Mouse (Mus musculus) heart, postnatal 0 days (tissue): ENCODE data around the gene D230025D16Rik. TPM values are rescaled to one million over a fixed set of nuclear protein-coding genes. Genes with fewer than 3 reads are reported as not detected.

Source experiments
- ATAC-seq: fragments of 200-750 bp; cut with Nextera tagmentation; 2 replicates; pipeline ENCODE4 v1.8.0; 2017; ENCODE audit warnings: low read depth, moderate number of reproducible peaks, moderate library complexity; ENCODE audit not compliant: insufficient read depth
- DNase-seq: peaks from one replicate; pipeline ENCODE4 v3.0.0-alpha.2; 2016; ENCODE audit warnings: low spot score
- H3K27ac ChIP-seq: fragments of 300-500 bp; sonication (generic); 2 replicates; pipeline ENCODE4 v1.5.1; 2014; ENCODE audit warnings: low read depth, mild to moderate bottlenecking
- H3K27me3 ChIP-seq: fragments of 300-500 bp; sonication (generic); 2 replicates; pipeline ENCODE4 v1.6.1; 2014; ENCODE audit warnings: low read length, mixed read lengths; ENCODE audit not compliant: control insufficient read depth, insufficient read depth
- H3K36me3 ChIP-seq: fragments of 300-500 bp; sonication (generic); replicated peaks from 2 replicates; pipeline ENCODE4 v1.6.1; 2014; ENCODE audit warnings: low read length, mixed read lengths; ENCODE audit not compliant: control insufficient read depth, insufficient read depth
- H3K4me1 ChIP-seq: fragments of 300-500 bp; sonication (generic); 2 replicates; pipeline ENCODE4 v1.6.1; 2014; ENCODE audit warnings: antibody characterized with exemption; ENCODE audit not compliant: control insufficient read depth, insufficient read depth
- H3K4me2 ChIP-seq: fragments of 300-500 bp; sonication (generic); 2 replicates; pipeline ENCODE4 v1.6.1; 2014; ENCODE audit warnings: low read depth, mild to moderate bottlenecking, low read length, moderate library complexity
- H3K4me3 ChIP-seq: fragments of 300-500 bp; sonication (generic); 2 replicates; pipeline ENCODE4 v1.5.1; 2014; ENCODE audit warnings: low read depth, low read length
- H3K9ac ChIP-seq: fragments of 300-500 bp; sonication (generic); replicated peaks from 2 replicates; pipeline ENCODE4 v1.6.1; 2014; ENCODE audit warnings: low read depth, low read length, mixed read lengths
- H3K9me3 ChIP-seq: fragments of 300-500 bp; sonication (generic); replicated peaks from 2 replicates; pipeline ENCODE4 v1.6.1; 2016; ENCODE audit warnings: low read length; ENCODE audit not compliant: control insufficient read depth
- CTCF ChIP-seq: IDR thresholded peaks from 2 replicates; pipeline ENCODE4 v1.5.1; 2016; ENCODE audit warnings: antibody characterized with exemption, control low read depth, low read depth
- EP300 ChIP-seq: IDR thresholded peaks from 2 replicates; pipeline ENCODE4 v1.6.1; 2016; ENCODE audit warnings: antibody characterized with exemption, low read depth
- WGBS: fragments of 180-500 bp; shearing (Covaris S2); extraction: QIAGEN DNeasy Blood & Tissue Kit; methylation state at CpG from one replicate; pipeline ENCODE4 v1.1.7; 2014; 5-methylcytosine and 5-hydroxymethylcytosine counted together
- polyA plus RNA-seq: library from polyadenylated mRNA; unstranded; fragments of >200 nt; fragmentation: Nextera tagmentation; extraction: Ambion mirVana; gene quantifications from 2 replicates; pipeline ENCODE4 v1.2.1, GENCODE M21; 2015
- total RNA-seq: library from RNA; depleted of rRNA; stranded (reverse); fragments of >200 nt; gene quantifications from 2 replicates; pipeline ENCODE4 v1.2.3, GENCODE M21; 2014; ENCODE audit warnings: low replicate concordance

The D230025D16Rik gene
- total and polyA plus RNA-seq, 2 experiments from 2014 or later, result 14.3 to 30.4 TPM

GRCm38 (mm10) chr8:105192182-105192581 lies 32.8 kb upstream of the D230025D16Rik start:
- no peaks in the 10 kb centered on the region for H3K9me3 ChIP-seq
- WGBS, result 91% methylated on average over 5 of the region's 5 CpGs
- TF ChIP-seq EP300 (no peak), CTCF (no peak)

GRCm38 (mm10) chr8:105205748-105206147 lies 19.2 kb upstream of the D230025D16Rik start:
- TF ChIP-seq CTCF (no peak), EP300 (no peak)
- no peak overlapping the region for H3K27ac ChIP-seq
- WGBS, result 85% methylated on average over 1 of the region's 1 CpGs
- no peaks in the 10 kb centered on the region for H3K27me3 ChIP-seq
- no peaks in the 10 kb centered on the region for H3K9me3 ChIP-seq
- ATAC-seq (no peak), DNase-seq (no peak)
- H3K4me3 ChIP-seq, result no peak overlapping the region
- H3K36me3 ChIP-seq, result peaks cover 25% of the 10 kb centered on the region
- H3K4me2 ChIP-seq, result no peak overlapping the region
- no peaks in the 10 kb centered on the region; the same call in 1 of the 2 replicates for H3K4me1 ChIP-seq
- H3K9ac ChIP-seq, result no peak overlapping the region

More at GRCm38 (mm10) chr8:105192182-105192581, 32.8 kb upstream of the D230025D16Rik start:
- no peaks in the 10 kb centered on the region for H3K27me3 ChIP-seq
- ATAC-seq (no peak), DNase-seq (no peak)
- H3K9ac ChIP-seq, result no peak overlapping the region
- peaks cover 49% of the 10 kb centered on the region for H3K36me3 ChIP-seq
- no peak overlapping the region for H3K4me2 ChIP-seq
- H3K27ac ChIP-seq, result no peak overlapping the region
- no peak overlapping the region for H3K4me3 ChIP-seq
- no peaks in the 10 kb centered on the region for H3K4me1 ChIP-seq

- Histone ChIP-seq H3K9ac (no peak overlapping the region), H3K4me2 (no peak overlapping the region), H3K27ac (no peak overlapping the region), H3K9me3 (no peaks in the 10 kb centered on the region), H3K36me3 (peaks cover 15% of the 10 kb centered on the region; the same call in 1 of the 2 replicates), H3K4me1 (no peaks in the 10 kb centered on the region; the same call in 1 of the 2 replicates), H3K4me3 (no peak overlapping the region), H3K27me3 (no peaks in the 10 kb centered on the region)
- ATAC-seq (no peak), DNase-seq (no peak)
- TF ChIP-seq CTCF, result no peak
- no peak for TF ChIP-seq EP300
- WGBS, result 81% methylated on average over 7 of the region's 7 CpGs
These were observed 18.1 kb upstream of the D230025D16Rik start for GRCm38 (mm10) chr8:105206766-105207275.

- no peak overlapping the region for H3K27ac ChIP-seq
- no peak for DNase-seq
- H3K36me3 ChIP-seq, result peaks cover 8% of the 10 kb centered on the region; the same call in 1 of the 2 replicates
- H3K4me3 ChIP-seq, result no peak overlapping the region
- no peaks in the 10 kb centered on the region for H3K9me3 ChIP-seq
- 90% methylated on average over 2 of the region's 2 CpGs for WGBS
- ATAC-seq, result no peak
- H3K4me1 ChIP-seq, result no peaks in the 10 kb centered on the region; the same call in 1 of the 2 replicates
- no peaks in the 10 kb centered on the region for H3K27me3 ChIP-seq
- TF ChIP-seq CTCF (no peak), EP300 (no peak)
- no peak overlapping the region for H3K4me2 ChIP-seq
- H3K9ac ChIP-seq, result no peak overlapping the region
These were observed 17.2 kb upstream of the D230025D16Rik start for GRCm38 (mm10) chr8:105207675-105208273.

- TF ChIP-seq CTCF (no peak), EP300 (no peak)
- H3K4me2 ChIP-seq, result no peak overlapping the region
- H3K27ac ChIP-seq, result no peak overlapping the region
- ATAC-seq (no peak), DNase-seq (no peak)
- H3K4me1 ChIP-seq, result no peaks in the 10 kb centered on the region; the same call in 1 of the 2 replicates
- H3K36me3 ChIP-seq, result peaks cover 5% of the 10 kb centered on the region; the same call in 1 of the 2 replicates
- WGBS, result 27% methylated on average over 1 of the region's 1 CpGs
- no peaks in the 10 kb centered on the region for H3K9me3 ChIP-seq
- H3K27me3 ChIP-seq, result no peaks in the 10 kb centered on the region
- no peak overlapping the region for H3K4me3 ChIP-seq
- no peak overlapping the region for H3K9ac ChIP-seq
These were observed 15.5 kb upstream of the D230025D16Rik start for GRCm38 (mm10) chr8:105209153-105210110.
